Mouse (Mus musculus): ENCODE measurements around the gene 0610010K14Rik.

The 0610010K14Rik gene

DNA sequence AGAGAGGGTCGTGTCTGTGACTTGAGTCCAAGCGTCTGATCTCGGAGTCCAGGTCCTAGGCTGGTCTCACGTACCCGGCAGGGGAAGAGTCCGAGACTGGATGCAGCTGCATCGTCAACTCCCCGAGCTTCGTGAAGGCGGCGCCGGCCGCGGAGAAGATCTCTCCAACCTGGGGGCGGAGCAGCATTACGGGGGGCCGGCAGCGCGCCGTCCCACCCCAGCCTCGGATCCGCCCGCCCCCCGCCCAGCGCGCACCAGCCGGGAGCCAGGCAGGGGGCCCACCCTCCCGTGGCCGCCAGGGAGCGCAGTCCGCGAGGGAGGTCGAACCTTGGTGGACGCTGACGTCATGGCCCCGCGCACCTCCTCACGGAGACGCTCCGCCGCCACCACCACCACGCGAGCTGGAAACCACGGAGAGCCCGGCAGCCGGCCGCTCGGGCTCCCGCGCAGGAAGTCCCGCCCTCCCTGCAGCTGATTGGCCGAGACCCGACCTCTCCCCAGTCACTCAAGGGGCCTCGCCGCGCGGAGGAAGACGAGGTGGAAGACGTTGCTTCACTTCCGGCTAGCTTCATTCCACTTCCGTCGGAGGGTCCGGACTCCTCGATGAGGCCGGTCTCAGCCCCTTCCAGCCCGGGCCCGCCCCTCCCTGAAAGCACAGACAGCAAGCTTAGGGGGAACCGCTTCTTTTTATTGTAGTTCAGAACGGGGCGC, at the start of gene 0610010K14Rik:
TSS of gene 0610010K14Rik (minus strand) at position 458 of the 711 bp plus-strand sequence.
- peak; percentile 97 for DNase-seq

DNA sequence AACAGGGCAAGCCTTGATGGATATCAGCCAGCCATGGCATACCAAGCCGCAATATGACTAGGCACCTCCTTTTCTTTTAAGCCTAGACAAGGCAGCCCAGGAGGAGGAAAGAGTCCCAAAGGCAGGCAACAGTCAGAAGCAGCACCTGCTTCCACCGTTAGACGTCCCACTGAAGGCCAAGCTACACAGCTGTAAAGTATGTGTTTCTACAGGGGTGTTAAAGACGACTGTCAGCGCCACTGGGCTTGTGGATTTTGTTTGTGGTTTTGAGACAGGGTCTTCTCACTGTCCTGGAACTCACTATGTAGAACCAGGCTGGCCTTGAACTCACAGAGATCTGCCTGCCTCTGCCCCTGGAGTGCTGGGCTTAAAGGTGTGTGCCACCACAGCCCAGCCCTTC, 48.0 kb upstream of the 0610010K14Rik start:
- DNase-seq, result no peak

DNA sequence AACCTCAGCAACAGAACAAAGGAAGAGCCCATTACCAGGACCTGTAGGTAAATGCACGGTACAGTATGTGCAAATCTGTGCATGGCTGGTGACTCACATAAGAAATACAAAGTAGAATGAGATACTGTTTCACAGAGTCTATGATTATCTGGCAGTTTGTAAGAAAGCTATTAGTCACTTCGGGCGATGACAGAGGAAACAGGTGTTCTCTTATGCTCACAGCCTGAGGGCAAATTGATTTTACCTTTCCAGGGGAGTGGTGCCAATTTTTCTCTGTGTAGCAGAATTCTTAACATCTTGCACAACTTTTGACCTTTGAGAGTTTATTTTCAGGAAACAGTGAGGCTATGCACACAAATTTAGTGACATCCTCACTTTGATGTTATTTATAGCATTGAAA, 47.0 kb upstream of the 0610010K14Rik start:
- DNase-seq, result no peak

DNA sequence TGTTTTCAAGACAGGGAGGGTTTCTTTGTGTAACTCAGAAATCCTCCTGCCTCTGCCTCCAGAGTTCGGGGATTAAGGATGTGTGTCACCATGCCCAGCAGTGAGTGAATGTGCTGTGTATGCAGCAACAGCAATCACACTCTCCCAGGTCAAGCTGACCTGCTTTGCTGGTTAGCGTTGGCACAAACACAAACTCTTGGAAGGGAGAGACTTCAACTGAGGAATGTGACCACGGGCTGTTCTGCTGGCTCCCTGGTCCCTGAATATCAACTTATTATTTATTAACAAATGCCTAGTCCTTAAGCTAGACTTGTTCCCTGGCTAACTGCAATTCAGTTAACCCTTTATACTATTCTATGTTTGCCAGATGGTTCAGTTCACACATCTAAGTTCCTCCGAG, 46.0 kb upstream of the 0610010K14Rik start:
- no peak for DNase-seq

DNA sequence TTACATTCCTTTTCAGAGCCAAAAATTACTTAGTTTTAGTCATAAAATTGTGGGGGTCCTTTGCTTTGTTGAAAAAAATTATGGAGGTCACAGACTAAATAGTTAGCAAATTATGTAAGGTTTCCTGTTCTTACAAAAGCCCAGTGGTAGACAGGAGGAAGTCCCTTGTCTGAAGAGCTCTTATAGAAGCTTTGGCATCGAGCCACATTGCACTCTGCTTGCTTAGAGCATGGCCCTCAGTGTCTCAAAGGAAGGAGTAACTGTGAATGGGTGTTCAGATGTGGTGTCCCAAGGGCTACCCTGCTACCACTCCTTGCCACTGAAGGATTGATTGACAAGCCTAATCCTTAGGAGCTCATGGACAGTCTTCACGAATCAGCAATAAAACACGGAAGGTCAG, 42.7 kb upstream of the 0610010K14Rik start:
- peak in 1 of 2 experiments; percentile 30 for DNase-seq

DNA sequence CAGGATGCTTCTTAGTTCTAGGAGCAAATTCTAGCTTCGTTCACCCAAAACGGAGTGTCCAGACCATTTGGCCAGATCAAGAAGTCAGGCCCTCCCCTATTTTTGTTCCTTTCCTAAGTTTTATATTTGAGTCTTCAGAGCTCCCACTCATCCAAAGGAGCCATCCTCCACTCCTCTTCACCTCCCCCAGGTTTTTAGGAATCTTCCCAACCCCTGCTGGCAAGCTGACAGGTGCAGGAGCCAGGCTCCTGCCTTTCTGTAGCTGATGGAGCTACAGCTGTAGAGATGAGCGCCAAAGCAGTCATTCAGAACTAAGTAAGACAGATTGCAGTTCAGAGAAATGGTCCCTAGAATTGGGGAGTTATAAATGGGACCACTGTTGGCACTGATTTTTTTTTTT, 41.2 kb upstream of the 0610010K14Rik start:
- DNase-seq, result no peak

DNA sequence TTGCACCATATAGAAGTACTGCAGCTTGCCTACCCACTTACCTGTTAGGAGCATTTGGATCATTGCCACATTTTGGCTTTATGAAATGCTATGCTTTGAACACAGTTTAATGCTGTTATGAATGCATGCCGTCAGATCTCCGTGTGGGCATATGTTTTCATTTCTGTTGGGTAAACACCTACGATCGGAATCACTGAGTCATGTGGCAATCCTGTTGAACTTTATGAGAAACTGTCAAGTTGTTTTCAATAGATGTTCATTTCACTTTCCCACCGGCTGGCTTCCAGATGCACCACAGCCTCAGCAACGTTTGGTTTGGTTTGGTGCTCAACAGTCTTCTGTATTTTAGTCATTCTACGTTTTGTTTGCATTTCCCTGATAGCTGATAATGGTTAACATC, 33.9 kb upstream of the 0610010K14Rik start:
- no peak for DNase-seq

DNA sequence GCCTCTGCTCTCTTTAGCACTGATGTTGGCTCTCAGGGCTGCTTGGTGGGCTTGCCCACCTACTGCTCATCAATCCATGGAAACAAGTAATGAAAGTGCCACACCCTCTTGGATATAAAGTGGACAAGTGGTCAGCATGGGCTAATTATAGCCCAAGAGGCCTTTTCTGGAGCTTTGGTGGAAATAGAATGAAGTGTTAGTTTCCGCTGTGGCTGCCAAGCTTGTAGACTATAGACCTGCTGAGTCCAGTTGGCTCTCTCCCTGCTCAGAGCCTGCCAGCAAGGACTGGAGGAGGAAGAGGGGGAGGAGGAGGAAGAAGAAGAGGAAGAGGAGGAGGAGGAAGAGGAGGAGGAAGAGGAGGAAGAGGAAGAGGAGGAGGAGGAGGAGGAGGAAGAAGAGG, 28.7 kb upstream of the 0610010K14Rik start:
- no peak for DNase-seq

DNA sequence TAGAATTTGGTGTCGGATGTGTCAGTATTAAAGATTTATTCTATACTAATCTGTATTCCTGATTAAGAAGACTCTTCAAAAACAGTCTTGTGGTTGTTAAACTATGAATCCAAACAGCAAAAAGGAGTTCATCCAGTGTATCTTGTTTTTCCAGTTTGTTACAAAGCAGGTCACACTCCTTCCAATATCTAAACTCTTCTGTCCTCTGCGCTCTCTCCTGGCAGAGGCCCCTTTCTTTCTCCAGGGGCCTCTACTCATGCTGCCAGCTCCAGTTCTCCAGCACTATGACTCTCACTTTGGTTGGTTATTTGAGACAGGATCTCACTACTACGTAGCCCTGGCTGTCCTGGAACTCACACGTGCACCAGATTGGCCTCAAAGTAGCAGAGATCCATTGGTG, 28.1 kb upstream of the 0610010K14Rik start:
- DNase-seq, result no peak

DNA sequence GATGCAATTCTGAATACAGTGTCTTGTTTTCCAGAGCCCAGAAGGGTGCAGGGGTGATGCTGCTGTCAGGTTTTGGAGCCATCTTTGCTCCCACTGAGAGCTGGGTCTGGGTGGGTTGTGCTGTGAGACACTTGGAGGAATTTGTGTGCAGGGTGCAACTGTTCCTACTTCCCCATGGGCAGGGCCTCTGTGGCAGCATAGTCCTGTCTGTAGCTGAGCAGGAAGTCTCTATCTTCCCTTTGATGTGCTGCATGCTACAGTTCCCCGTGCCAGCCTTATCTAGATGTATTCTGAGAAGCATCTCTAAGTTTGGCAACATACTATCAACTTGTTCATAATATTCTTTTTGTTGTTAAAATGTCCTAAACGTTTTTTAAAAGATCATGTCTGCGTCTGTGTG, 27.5 kb upstream of the 0610010K14Rik start:
- DNase-seq, result no peak

DNA sequence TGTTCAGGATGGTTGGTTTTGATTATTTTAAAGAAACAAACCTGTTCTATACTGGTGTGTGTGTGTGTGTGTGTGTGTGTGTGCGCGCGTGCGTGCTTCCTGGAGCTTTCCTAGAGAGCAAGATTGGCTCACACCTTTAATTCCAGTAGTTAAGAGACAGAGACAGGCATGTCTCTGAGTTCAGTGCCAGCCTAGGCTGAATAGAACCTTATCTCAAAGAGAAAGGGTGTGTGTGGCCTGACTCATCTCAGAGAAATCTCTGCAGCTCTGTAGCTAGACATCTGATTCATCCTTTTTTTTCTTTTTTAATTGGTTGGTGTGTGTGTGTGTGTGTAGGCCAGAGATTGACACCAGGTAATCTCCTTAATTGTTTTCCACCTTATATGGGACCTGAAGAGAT, 21.3 kb upstream of the 0610010K14Rik start:
- no peak for DNase-seq

DNA sequence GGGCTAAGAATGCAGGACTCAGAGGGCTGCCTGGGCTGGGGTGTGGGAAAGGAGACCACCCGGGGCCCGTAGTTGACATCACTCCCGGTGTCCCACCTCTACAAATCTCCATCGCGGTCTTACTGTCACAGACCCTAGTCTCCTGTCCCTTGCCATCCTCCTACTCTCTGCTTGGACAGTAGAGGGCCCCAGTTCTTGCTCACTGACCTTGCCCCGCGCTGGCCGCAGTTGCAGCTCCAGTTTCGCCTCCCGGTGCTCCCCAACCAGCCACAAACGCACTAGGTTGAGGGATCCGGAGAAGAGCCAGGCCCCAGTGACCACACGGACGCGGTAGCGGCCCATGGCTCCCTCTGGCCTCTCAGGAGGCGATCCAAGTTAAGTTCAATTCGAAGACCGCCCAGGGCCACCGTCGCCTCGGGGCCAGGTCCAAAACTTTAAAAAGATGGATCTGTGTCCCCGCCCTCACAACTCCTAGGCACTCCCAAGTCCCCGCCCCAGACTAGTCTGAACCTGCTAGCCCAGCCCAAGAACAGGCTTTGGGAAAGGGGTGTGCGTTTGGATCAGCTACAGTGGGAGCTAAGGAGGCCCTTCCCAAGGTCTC, 17.3 kb upstream of the 0610010K14Rik start, which contains the start of gene Alox12:
TSS of gene Alox12 (minus strand) at position 423 of the 601 bp plus-strand sequence.
- no peak for DNase-seq

DNA sequence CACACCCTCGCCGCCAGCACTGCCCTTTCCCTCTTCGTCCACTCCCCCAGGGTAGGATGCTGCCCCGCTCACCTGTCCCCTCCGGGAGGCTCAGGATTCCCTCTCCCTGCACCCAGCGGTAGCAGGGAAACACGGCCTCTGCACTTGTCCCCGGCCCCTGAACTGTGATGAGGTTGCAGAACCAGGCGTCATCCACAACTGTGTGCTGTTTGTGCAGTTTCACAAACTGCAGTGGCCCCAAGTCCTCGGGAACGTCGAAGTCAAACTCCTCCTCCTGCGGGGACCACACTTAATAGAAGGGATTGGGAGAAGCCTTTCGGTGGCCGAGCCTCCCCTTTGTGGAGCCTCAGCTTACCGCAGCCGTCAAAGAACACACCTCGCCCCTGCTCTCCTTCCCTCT, 16.6 kb upstream of the 0610010K14Rik start:
- no peak for DNase-seq

DNA sequence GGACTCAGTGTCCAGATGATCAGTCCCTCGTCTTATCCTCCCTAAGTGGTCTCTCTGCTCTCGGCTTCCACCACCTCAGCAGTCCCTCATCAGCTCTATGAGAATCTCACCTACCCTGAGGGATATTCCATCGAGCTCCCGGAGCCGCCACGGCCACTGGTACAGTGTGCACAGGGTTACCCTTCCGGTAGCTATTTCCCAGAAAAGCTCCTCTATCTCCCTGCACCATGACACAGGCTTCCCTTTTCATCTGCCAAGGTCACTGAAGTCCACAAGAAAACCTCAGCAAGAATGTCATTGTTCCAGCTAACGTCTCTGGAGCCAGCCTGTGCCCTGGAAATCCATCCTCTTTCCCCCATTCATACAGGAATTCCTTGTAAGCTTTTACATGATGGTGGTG, 14.1 kb upstream of the 0610010K14Rik start:
- no peak for DNase-seq

DNA sequence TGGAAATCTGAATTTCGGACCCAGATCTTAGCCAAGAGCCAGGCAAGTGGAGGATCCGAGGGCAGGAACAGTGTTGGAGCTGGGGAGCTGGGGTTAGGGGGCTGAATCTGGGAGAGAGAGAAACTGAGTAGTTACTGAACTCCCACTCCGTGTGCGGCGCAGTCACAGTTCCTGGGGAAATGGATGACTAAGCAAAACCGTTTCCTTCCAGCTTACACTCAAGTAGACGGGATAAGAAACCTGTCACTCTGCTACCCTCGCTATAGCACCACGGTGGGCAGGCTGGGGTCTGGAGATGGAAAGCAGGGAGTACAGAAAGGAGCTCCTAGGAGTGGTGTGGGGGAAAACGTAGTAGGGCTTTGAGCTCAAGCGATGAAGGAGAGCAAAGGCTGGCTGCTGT, 12.4 kb upstream of the 0610010K14Rik start:
- no peak for DNase-seq

DNA sequence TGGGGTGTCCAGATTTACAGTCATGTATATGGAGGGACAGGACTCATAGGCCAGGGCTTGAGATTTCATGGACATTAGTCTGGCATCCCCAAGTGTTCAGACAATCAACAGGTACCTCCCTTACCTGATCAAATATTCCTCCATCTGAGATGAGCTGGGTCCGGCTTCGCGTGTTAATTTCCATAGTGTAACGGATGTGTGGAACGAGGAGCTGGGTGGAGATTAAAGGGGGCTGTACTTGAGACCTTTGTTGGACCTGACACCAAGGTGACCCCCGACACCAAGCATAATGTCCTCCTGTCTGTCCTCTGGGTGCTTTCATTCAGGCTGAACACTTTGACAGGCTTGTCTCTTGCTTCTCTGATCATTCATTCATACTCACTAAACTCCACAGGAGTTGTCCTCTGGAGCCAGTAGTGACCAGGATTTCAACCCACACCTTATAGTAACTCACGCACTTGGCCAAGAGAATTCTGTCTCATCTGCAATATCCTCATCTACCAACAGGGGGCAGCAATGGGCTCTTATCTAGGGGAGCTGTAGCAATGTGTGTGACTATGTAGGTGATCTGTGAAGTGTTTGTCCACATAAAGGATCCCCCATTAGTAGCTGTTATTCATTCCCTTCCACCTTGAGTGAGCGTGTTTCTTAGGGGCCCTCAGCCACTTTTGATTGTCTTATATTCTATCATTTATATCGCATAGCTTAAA, 9.6 kb upstream of the 0610010K14Rik start:
- peak in 1 of 2 experiments; percentile 72 for DNase-seq

DNA sequence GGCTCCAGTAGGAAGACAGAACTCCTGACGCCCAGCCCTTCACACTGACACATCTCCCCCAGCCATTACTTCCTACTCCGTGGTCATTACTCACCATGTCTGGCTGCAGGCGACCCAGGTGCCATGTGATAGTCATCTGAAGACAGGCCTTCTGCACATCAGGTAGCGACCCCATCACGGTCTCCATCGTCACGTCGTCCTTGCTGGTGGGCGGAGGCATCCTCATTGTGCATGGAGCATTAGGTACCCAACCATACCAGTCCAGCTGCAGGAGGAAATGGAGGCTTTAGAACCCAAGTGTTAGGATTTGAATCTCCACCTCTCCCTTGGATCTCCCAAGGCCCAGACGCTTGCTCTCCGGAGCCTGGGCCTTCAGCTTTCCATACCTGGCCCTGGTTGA, 4.9 kb upstream of the 0610010K14Rik start:
- DNase-seq, result no peak

DNA sequence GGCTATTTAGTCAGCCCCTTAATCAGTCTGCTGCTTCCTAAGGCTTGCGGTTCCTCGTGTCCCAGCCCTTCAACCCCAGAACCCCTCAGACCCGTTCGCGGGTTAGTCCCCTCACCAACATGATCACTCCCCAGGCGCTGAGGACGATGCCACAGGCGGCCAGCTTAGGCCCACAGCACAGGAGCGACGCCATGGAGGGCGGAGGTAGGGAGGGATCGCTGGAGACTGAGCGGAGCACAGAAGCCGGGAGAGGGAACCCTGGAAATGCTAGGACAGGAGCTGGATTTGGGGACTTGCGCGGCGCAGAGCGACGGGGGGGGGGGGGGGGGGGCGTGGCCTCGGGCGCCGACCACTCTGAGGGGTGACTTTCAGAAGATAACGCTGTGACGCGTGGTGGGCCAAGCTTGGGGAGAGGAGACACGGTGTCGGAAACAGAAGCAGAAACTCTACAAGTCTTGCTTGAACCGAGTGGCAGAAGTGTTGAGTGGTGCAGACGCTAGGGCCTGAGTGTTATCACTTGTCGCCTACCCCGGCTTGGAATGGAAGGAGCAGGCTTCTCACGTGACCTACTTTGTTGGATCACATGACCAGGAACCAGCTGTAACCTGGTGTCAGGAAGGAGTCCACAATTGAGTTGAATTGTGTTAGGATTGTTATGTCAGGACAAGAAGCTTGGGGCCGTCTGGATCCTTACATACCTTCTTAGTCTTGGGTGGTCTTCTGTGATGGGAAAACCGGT, 2.0 kb upstream of the 0610010K14Rik start, which contains the start of the genes Gm21988 and Rnasek:
TSS of gene Gm21988 (minus strand) at position 290 of the 739 bp plus-strand sequence.
TSS of gene Rnasek (minus strand) at position 302 of the 739 bp plus-strand sequence.
- DNase-seq, result peak; percentile 61 to 75

DNA sequence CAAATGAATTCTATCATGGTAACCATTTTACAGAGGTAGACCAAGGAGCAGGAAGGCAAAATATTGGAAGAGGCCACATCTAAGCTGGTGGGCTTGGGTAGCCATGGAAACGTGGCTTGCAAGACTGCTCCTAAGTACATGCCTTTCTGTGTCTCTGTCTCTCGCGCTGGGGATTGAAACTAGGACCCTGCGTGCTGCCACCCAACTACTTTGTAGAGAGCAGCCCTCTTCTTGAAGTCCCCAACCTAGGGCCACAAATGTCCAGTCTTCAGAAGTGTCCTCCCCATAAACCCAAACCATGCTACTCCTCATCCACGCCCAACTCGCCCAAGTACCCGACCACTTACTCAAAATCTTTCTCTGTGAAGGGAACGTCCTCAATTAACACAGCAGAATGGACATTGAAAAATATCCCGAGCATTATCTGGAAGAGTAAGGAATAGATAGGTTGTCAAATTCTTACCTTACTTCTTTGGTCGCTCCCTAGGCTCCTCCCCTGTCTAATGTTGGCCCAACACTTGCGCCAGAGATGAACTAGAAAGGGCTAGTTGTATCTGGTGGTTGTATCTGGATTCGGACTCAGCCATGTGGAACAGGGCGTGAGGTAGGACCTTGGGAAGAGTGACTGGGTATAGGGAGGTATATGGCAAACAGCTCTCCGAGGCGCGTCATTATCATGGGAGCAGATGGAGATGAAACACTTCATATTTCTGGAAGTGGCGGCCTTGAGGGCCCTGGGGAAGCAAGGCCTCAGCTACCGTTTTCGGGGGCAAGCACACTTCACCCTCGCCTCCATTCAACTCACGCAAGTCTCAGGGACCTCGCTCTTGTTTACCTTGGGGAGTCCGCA, 1.1 kb upstream of the 0610010K14Rik start:
- DNase-seq, result no peak

DNA sequence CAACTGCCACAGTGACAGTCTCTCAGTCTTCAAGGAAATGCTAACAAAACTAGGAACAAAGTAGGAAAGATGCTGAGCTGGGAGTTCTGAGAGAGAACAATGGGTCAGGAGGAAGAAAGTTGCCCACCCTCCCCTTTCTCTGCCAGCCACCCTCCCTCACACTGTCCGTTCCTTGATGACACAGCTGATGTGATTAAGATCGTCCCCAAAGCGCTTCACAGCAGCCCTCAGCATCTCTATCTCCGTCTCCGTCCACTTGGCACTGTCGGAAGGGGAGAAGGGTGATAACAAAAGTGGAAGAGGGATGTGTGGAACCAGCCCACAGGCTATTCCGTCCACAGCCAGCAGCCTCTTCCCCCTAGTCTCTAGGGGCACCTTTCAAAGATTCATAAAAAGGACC, 997 bp downstream of the 0610010K14Rik start:
- DNase-seq, result no peak

DNA sequence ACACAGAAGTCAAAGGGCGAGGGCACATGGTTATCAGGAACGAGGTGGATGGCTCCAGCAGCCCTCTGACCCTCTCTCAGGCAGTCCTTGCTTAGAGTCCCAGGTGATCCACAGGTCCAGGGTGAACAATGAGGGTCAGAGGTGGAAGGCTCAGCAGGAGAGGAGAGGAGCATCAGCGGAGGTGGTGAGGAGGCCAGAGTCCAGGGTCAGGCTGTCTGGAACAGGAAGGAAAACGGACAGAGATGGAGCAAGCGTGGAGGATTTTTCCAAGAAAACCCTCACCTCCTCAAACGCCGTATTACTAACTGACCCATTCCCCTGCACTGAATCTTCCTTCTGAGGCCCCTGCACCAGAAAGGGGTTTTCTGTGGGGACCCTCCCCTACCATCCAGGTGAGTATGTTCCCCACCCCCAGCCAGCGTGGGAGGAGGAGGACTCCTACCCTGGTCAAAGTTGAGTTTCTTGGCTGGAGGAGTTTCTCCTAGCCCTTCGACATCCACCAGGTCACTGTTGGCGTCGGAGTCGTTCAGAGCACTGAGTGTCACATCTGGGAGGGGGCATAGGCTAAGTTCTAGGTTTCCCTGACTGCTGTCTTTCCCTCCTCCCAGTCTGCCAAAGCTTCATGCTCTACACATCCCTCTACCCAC, 2.3 kb downstream of the 0610010K14Rik start:
- DNase-seq, result no peak

DNA sequence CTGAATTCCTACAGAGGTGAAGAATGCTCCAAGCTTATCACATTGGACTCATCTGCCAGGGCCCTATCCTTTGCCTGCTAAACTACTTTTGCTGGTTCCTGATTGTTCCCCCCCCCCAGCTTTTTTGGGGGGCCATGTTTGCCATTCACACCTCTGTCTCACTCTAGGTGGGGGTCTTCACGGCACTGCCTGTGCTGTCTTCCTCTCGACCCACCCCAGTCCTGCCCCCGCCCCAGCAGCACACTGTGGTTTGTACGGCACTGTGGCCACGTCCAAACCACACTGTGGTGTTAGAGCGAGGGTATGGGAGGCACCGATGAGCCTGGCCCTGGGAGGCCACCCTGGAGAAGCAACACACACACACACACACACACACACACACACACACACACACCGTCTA, 3.2 kb downstream of the 0610010K14Rik start:
- no peak for DNase-seq

Measured in spleen, adult 18-20 months (tissue).